In the genomic region with DNA sequence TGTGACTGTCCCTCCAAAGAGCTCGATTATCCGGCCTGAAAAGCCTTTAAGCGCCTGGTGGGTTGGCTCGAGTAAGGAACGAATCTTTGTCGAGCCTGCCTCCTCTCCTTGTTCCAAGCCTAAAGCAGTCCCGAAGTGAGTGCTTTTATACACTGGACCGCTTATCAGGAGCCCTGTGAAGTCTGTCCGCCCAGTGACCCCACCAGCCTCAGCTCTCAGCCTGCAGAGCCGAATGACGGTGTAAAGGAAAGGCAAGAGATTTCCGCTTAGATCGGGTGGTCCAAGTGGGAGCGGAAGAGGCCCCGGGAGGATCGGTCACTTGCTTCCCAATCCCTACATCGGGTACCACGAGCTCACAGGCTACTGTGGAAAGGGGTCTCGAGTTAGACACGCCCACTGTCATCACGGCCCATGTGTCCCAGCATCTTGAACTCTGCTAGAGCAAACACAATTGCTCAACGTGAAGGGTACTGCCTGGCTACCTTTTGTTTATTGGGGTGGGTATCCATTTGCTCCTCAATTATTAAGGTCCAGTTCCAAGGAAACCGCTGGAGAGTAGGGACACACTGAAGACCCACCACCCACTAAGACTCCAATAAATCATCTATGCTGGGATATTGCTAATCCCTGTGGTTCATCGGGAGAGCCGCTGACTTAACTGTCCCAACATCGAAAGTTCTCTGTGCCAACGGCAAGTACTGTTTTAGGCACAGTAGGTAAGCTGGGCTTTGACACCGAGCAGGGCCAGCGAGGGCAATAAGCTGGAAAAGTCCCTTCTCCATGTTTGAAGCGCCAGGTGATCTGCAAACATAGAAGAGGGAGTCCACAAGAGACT, we compare ENCODE assay signal across 8 mouse cellular contexts. TPM values are rescaled to one million over a fixed set of nuclear protein-coding genes. Genes with fewer than 3 reads are reported as not detected.
A peak's percentile ranks its signal among the peaks of the same experiment; 100 is the strongest.
DNase-seq lines count a peak whose midpoint lies in the region; ATAC-seq and TF ChIP-seq lines count a peak whose summit lies in the region.

No protein-coding gene starts in this region.

- TF ChIP-seq CTCF in lung, adult 2 months (IDR thresholded peaks at IDR 0.05; ENCODE audit: insufficient read depth, low read length), result no peak

- ATAC-seq in limb, embryonic 14.5 days (ENCODE audit: low FRiP score, low read depth), result no peak

- H3K27ac ChIP-seq in limb, embryonic 14.5 days (replicated peaks; ENCODE audit: low read depth, low read length), result peak overlapping the region; percentile 97

- H3K79me2 ChIP-seq in myocyte (ENCODE audit: control insufficient read depth, insufficient read depth), result peaks cover 55% of the 10 kb centered on the region

- H3K9ac ChIP-seq in limb, embryonic 14.5 days (ENCODE audit: low read depth, low read length, severe bottlenecking), result peak overlapping the region; percentile 91

- no peaks in the 10 kb centered on the region for H3K27me3 ChIP-seq in limb, embryonic 14.5 days (ENCODE audit: control insufficient read depth, insufficient read depth, low read length)
- H3K27me3 ChIP-seq in myocyte (ENCODE audit: control insufficient read depth, insufficient read depth, insufficient read length), result no peaks in the 10 kb centered on the region

- peaks cover 14% of the 10 kb centered on the region for H3K36me3 ChIP-seq in limb, embryonic 14.5 days (ENCODE audit: control insufficient read depth, insufficient read depth, low read length)
- H3K36me3 ChIP-seq in myocyte (ENCODE audit: control insufficient read depth, insufficient read depth), result no peaks in the 10 kb centered on the region

- H3ac ChIP-seq in myocyte (ENCODE audit: control insufficient read depth, insufficient read length), result peak overlapping the region; percentile 26

- no peak for DNase-seq in lung, adult 2 months
- no peak for DNase-seq in lung, postnatal 25 days (ENCODE audit: low spot score)
- DNase-seq in embryo, embryonic 10.5 days (ENCODE audit: low spot score), result peak; percentile 71
- DNase-seq in heart, postnatal 4 days, result peak; percentile 55
- peak; percentile 53 for DNase-seq in limb, embryonic 14.5 days (ENCODE audit: low spot score)
- no peak for DNase-seq in layer of hippocampus, postnatal 25 days (ENCODE audit: extremely low spot score in 1 of 2, low spot score in 1 of 2)
- DNase-seq in thymus, adult 18-20 months, result no peak

- H3K9me3 ChIP-seq in limb, embryonic 14.5 days (ENCODE audit: control insufficient read depth, low read length), result no peaks in the 10 kb centered on the region

- H3K4me1 ChIP-seq in lung, adult 2 months (ENCODE audit: control insufficient read depth, insufficient read depth, low read length), result peaks cover 14% of the 10 kb centered on the region
- H3K4me1 ChIP-seq in limb, embryonic 14.5 days (ENCODE audit: control insufficient read depth, insufficient read depth, low read length), result peaks cover 36% of the 10 kb centered on the region

- peak overlapping the region; percentile 87 for H3K4me2 ChIP-seq in limb, embryonic 14.5 days (replicated peaks; ENCODE audit: low read depth, low read length, severe bottlenecking)
- H3K4me2 ChIP-seq in myocyte (ENCODE audit: low read depth), result peak overlapping the region; percentile 93

- TF ChIP-seq POLR2A in lung, adult 2 months (IDR thresholded peaks at IDR 0.05; ENCODE audit: borderline replicate concordance, extremely low read depth, low read depth, low read length), result peak; percentile 37; the same call in 1 of the 2 replicates
- peak; percentile 41; the same call in 1 of the 2 replicates for TF ChIP-seq POLR2A in limb, embryonic 14.5 days (IDR thresholded peaks at IDR 0.05; ENCODE audit: borderline replicate concordance, extremely low read depth, insufficient read depth, insufficient read length)
- no peak for TF ChIP-seq POLR2A in myocyte (IDR thresholded peaks at IDR 0.05; ENCODE audit: insufficient read length, low read depth)

- 15% methylated on average over 30 of the region's 30 CpGs for WGBS in lung, adult 2 months
- 17% methylated on average over 30 of the region's 30 CpGs for WGBS in limb, embryonic 14.5 days

- peak overlapping the region; percentile 64 for H3K4me3 ChIP-seq in lung, adult 2 months (replicated peaks; ENCODE audit: extremely low read depth, low read depth, low read length)
- H3K4me3 ChIP-seq in limb, embryonic 14.5 days (replicated peaks; ENCODE audit: low read length), result peak overlapping the region; percentile 98
- peak overlapping the region; percentile 89 for H3K4me3 ChIP-seq in myocyte

TF ChIP-seq in myocyte, 11 proteins besides CTCF, POLR2A, EP300 and RAD21:
- no peak for TF ChIP-seq REST (IDR thresholded peaks at IDR 0.05; ENCODE audit: insufficient read depth, insufficient read length)
- no peak for TF ChIP-seq MYOD1 (IDR thresholded peaks at IDR 0.05; ENCODE audit: control insufficient read depth in 1 of 3, insufficient read length in 2 of 3, low read depth in 2 of 3)
- no peak for TF ChIP-seq SRF (IDR thresholded peaks at IDR 0.05; ENCODE audit: control insufficient read depth, insufficient read length, low read depth)
- TF ChIP-seq TCF3 (IDR thresholded peaks at IDR 0.05; ENCODE audit: insufficient read length, low read depth), result no peak
- no peak for TF ChIP-seq TCF12 (IDR thresholded peaks at IDR 0.05; ENCODE audit: insufficient read depth, poor library complexity, severe bottlenecking)

RNA-seq across cellular contexts. Expression of a gene that starts 0.7 kb away (rescaled TPM):
- 65.9 and 81.9 TPM in 2 replicates for polyA plus RNA-seq in lung, adult 2 months (2012; rRNA removed)
- total RNA-seq in heart, postnatal 4 days (2021), result 10 to 100 TPM; 31.3 to 31.8 TPM
- 130 and 179 TPM in 2 replicates for polyA plus RNA-seq in limb, embryonic 14.5 days (2012; rRNA removed)
- polyA plus RNA-seq in limb, embryonic 14.5 days (2014; fragmentation: Nextera tagmentation; extraction: Ambion mirVana), result 18.1 and 21.5 TPM in 2 replicates
- polyA plus RNA-seq in myocyte (2012; fragmentation: generic; extraction: Trizol), result 24.3 TPM
- total RNA-seq in layer of hippocampus, postnatal 25 days (2021), result 10 to 100 TPM; 19.7 to 27.9 TPM

RNA-seq across cellular contexts. Expression of a gene that starts 2.2 kb away (rescaled TPM):
- 214 and 264 TPM in 2 replicates for polyA plus RNA-seq in lung, adult 2 months (2012; rRNA removed)
- total RNA-seq in heart, postnatal 4 days (2021), result 100 to 1,000 TPM; 186 to 196 TPM
- polyA plus RNA-seq in limb, embryonic 14.5 days (2012; rRNA removed), result 368 and 421 TPM in 2 replicates
- 489 and 508 TPM in 2 replicates for polyA plus RNA-seq in limb, embryonic 14.5 days (2014; fragmentation: Nextera tagmentation; extraction: Ambion mirVana)
- polyA plus RNA-seq in myocyte (2012; fragmentation: generic; extraction: Trizol), result 694 TPM
- total RNA-seq in layer of hippocampus, postnatal 25 days (2021), result 100 to 1,000 TPM; 125 to 144 TPM

RNA-seq across cellular contexts. Expression of a gene that starts 15.3 kb away (rescaled TPM):
- 26.4 and 34.0 TPM in 2 replicates for polyA plus RNA-seq in lung, adult 2 months (2012; rRNA removed)
- total RNA-seq in heart, postnatal 4 days (2021), result 10 to 100 TPM; 96.7 to 98.0 TPM
- 11.7 and 13.3 TPM in 2 replicates for polyA plus RNA-seq in limb, embryonic 14.5 days (2012; rRNA removed)
- 13.6 and 14.9 TPM in 2 replicates for polyA plus RNA-seq in limb, embryonic 14.5 days (2014; fragmentation: Nextera tagmentation; extraction: Ambion mirVana)
- polyA plus RNA-seq in myocyte (2012; fragmentation: generic; extraction: Trizol), result 112 TPM
- total RNA-seq in layer of hippocampus, postnatal 25 days (2021), result 10 to 100 TPM; 47.0 to 55.1 TPM

RNA-seq across cellular contexts. Expression of a gene that starts 37.7 kb away (rescaled TPM):
- 65.9 and 79.6 TPM in 2 replicates for polyA plus RNA-seq in lung, adult 2 months (2012; rRNA removed)
- 10 to 100 TPM; 50.2 to 51.1 TPM for total RNA-seq in heart, postnatal 4 days (2021)
- 28.6 and 36.0 TPM in 2 replicates for polyA plus RNA-seq in limb, embryonic 14.5 days (2012; rRNA removed)
- polyA plus RNA-seq in limb, embryonic 14.5 days (2014; fragmentation: Nextera tagmentation; extraction: Ambion mirVana), result 4.9 and 6.1 TPM in 2 replicates
- 15.5 TPM for polyA plus RNA-seq in myocyte (2012; fragmentation: generic; extraction: Trizol)
- total RNA-seq in layer of hippocampus, postnatal 25 days (2021), result 100 to 1,000 TPM in 1 of 2 experiments, 10 to 100 TPM in 1; 88.5 to 105 TPM

RNA-seq across cellular contexts. Expression of a gene that starts 43.5 kb away (rescaled TPM):
- polyA plus RNA-seq in lung, adult 2 months (2012; rRNA removed), result 11.9 and 14.6 TPM in 2 replicates
- 10 to 100 TPM; 19.8 to 21.5 TPM for total RNA-seq in heart, postnatal 4 days (2021)
- polyA plus RNA-seq in limb, embryonic 14.5 days (2012; rRNA removed), result 34.4 and 37.4 TPM in 2 replicates
- polyA plus RNA-seq in limb, embryonic 14.5 days (2014; fragmentation: Nextera tagmentation; extraction: Ambion mirVana), result 2.2 and 2.3 TPM in 2 replicates
- polyA plus RNA-seq in myocyte (2012; fragmentation: generic; extraction: Trizol), result 30.1 TPM
- total RNA-seq in layer of hippocampus, postnatal 25 days (2021), result 100 to 1,000 TPM; 104 to 105 TPM

Comparison
In these comparisons a context has a peak if more than half of its experiments do, and no peak if none do; other contexts are left out.
1. DNase-seq: peak in embryo, embryonic 10.5 days (single experiment), heart, postnatal 4 days (single experiment) and limb, embryonic 14.5 days (single experiment); none in lung, adult 2 months (single experiment), lung, postnatal 25 days (single experiment), layer of hippocampus, postnatal 25 days (0 of 2) and thymus, adult 18-20 months (0 of 2).
2. Peak in every context shown above with its lines, with median percentiles within 50 percentile points of each other: H3K4me3 ChIP-seq.